Mouse (Mus musculus): ENCODE results near the gene Sh3kbp1. TPM values are rescaled to one million over a fixed set of nuclear protein-coding genes. Genes with fewer than 3 reads are reported as not detected.

The Sh3kbp1 gene
- polyA plus RNA-seq, 1 experiment from 2014 or later: 23.2 TPM

- Histone ChIP-seq H3K9me3 (no peaks in the 10 kb centered on the region), H3K4me3 (no peak overlapping the region), H3K27ac (replicated peaks) (no peak overlapping the region), H3K36me3 (replicated peaks) (no peaks in the 10 kb centered on the region), H3K27me3 (replicated peaks; ENCODE audit: low read depth, poor library complexity, severe bottlenecking) (peaks cover 75% of the 10 kb centered on the region), H3K4me1 (no peaks in the 10 kb centered on the region)
- WGBS: 89% methylated on average over 3 of the region's 3 CpGs
- no peak for DNase-seq (ENCODE audit: low spot score)
Observed at GRCm38 (mm10) chrX:159731421-159731820, 104.3 kb downstream of the Sh3kbp1 start.

- WGBS: 82% methylated on average over 3 of the region's 3 CpGs
- H3K36me3 ChIP-seq (replicated peaks): no peaks in the 10 kb centered on the region
- no peak overlapping the region for H3K4me3 ChIP-seq
- no peak overlapping the region for H3K27ac ChIP-seq (replicated peaks)
- peaks cover 79% of the 10 kb centered on the region for H3K27me3 ChIP-seq (replicated peaks; ENCODE audit: low read depth, poor library complexity, severe bottlenecking)
- no peaks in the 10 kb centered on the region for H3K4me1 ChIP-seq
- H3K9me3 ChIP-seq: no peaks in the 10 kb centered on the region
- no peak for DNase-seq (ENCODE audit: low spot score)
Observed at GRCm38 (mm10) chrX:159732845-159733244, 105.8 kb downstream of the Sh3kbp1 start.

- no peak for DNase-seq (ENCODE audit: low spot score)
- 86% methylated on average over 2 of the region's 2 CpGs for WGBS
- Histone ChIP-seq H3K9me3 (no peaks in the 10 kb centered on the region), H3K4me3 (no peak overlapping the region), H3K36me3 (replicated peaks) (no peaks in the 10 kb centered on the region), H3K27ac (replicated peaks) (no peak overlapping the region), H3K27me3 (replicated peaks; ENCODE audit: low read depth, poor library complexity, severe bottlenecking) (peaks cover 83% of the 10 kb centered on the region), H3K4me1 (no peaks in the 10 kb centered on the region)
Observed at GRCm38 (mm10) chrX:159733948-159734347, 106.9 kb downstream of the Sh3kbp1 start.

- Histone ChIP-seq H3K27ac (replicated peaks) (no peak overlapping the region), H3K4me1 (no peaks in the 10 kb centered on the region), H3K36me3 (replicated peaks) (no peaks in the 10 kb centered on the region), H3K4me3 (no peak overlapping the region), H3K9me3 (no peaks in the 10 kb centered on the region), H3K27me3 (replicated peaks; ENCODE audit: low read depth, poor library complexity, severe bottlenecking) (peaks cover 82% of the 10 kb centered on the region)
- WGBS: 67% methylated on average over 6 of the region's 6 CpGs
- DNase-seq (ENCODE audit: low spot score): no peak
Observed at GRCm38 (mm10) chrX:159735513-159736099, 108.5 kb downstream of the Sh3kbp1 start.

- H3K27me3 ChIP-seq (replicated peaks; ENCODE audit: low read depth, poor library complexity, severe bottlenecking): peaks cover 81% of the 10 kb centered on the region
- WGBS: 88% methylated on average over 1 of the region's 1 CpGs
- no peaks in the 10 kb centered on the region for H3K4me1 ChIP-seq
- no peaks in the 10 kb centered on the region for H3K9me3 ChIP-seq
- no peak overlapping the region for H3K27ac ChIP-seq (replicated peaks)
- H3K4me3 ChIP-seq: no peak overlapping the region
- H3K36me3 ChIP-seq (replicated peaks): no peaks in the 10 kb centered on the region
- no peak for DNase-seq (ENCODE audit: low spot score)
Observed at GRCm38 (mm10) chrX:159737344-159737743, 110.3 kb downstream of the Sh3kbp1 start.

- Histone ChIP-seq H3K4me3 (no peak overlapping the region), H3K9me3 (no peaks in the 10 kb centered on the region), H3K27ac (replicated peaks) (no peak overlapping the region), H3K4me1 (no peaks in the 10 kb centered on the region), H3K27me3 (replicated peaks; ENCODE audit: low read depth, poor library complexity, severe bottlenecking) (peaks cover 82% of the 10 kb centered on the region), H3K36me3 (replicated peaks) (no peaks in the 10 kb centered on the region)
- DNase-seq (ENCODE audit: low spot score): no peak
- WGBS: 80% methylated on average over 5 of the region's 5 CpGs
Observed at GRCm38 (mm10) chrX:159744035-159744434, 117.0 kb downstream of the Sh3kbp1 start.

- peaks cover 78% of the 10 kb centered on the region for H3K27me3 ChIP-seq (replicated peaks; ENCODE audit: low read depth, poor library complexity, severe bottlenecking)
Observed at GRCm38 (mm10) chrX:159744620-159745019, 117.5 kb downstream of the Sh3kbp1 start.

GRCm38 (mm10) chrX:159751834-159752233, 124.8 kb downstream of the Sh3kbp1 start:
- Histone ChIP-seq H3K9me3 (no peaks in the 10 kb centered on the region), H3K4me3 (no peak overlapping the region), H3K27me3 (replicated peaks; ENCODE audit: low read depth, poor library complexity, severe bottlenecking) (peaks cover 63% of the 10 kb centered on the region), H3K36me3 (replicated peaks) (no peaks in the 10 kb centered on the region), H3K27ac (replicated peaks) (no peak overlapping the region), H3K4me1 (no peaks in the 10 kb centered on the region)
- WGBS: 94% methylated on average over 1 of the region's 1 CpGs
- DNase-seq (ENCODE audit: low spot score): peak; percentile 28

More at GRCm38 (mm10) chrX:159744620-159745019, 117.5 kb downstream of the Sh3kbp1 start:
- Histone ChIP-seq H3K4me3 (no peak overlapping the region), H3K9me3 (no peaks in the 10 kb centered on the region), H3K36me3 (replicated peaks) (no peaks in the 10 kb centered on the region), H3K27ac (replicated peaks) (no peak overlapping the region), H3K4me1 (no peaks in the 10 kb centered on the region)
- 52% methylated on average over 3 of the region's 3 CpGs for WGBS
- no peak for DNase-seq (ENCODE audit: low spot score)

- Histone ChIP-seq H3K27ac (replicated peaks) (no peak overlapping the region), H3K4me1 (no peaks in the 10 kb centered on the region), H3K27me3 (replicated peaks; ENCODE audit: low read depth, poor library complexity, severe bottlenecking) (peaks cover 61% of the 10 kb centered on the region), H3K9me3 (no peaks in the 10 kb centered on the region), H3K36me3 (replicated peaks) (no peaks in the 10 kb centered on the region), H3K4me3 (no peak overlapping the region)
- DNase-seq (ENCODE audit: low spot score): no peak
Observed at GRCm38 (mm10) chrX:159756261-159756660, 129.2 kb downstream of the Sh3kbp1 start.

- peaks cover 57% of the 10 kb centered on the region for H3K27me3 ChIP-seq (replicated peaks; ENCODE audit: low read depth, poor library complexity, severe bottlenecking)
- no peaks in the 10 kb centered on the region for H3K36me3 ChIP-seq (replicated peaks)
- no peak overlapping the region for H3K27ac ChIP-seq (replicated peaks)
- no peaks in the 10 kb centered on the region for H3K4me1 ChIP-seq
- 87% methylated on average over 7 of the region's 7 CpGs for WGBS
- no peaks in the 10 kb centered on the region for H3K9me3 ChIP-seq
- no peak for DNase-seq (ENCODE audit: low spot score)
- no peak overlapping the region for H3K4me3 ChIP-seq
Observed at GRCm38 (mm10) chrX:159756901-159757821, 130.1 kb downstream of the Sh3kbp1 start.

- H3K27me3 ChIP-seq (replicated peaks; ENCODE audit: low read depth, poor library complexity, severe bottlenecking): peaks cover 54% of the 10 kb centered on the region
- 78% methylated on average over 5 of the region's 5 CpGs for WGBS
Observed at GRCm38 (mm10) chrX:159757854-159758540, 130.9 kb downstream of the Sh3kbp1 start.

GRCm38 (mm10) chrX:159763801-159764200, 136.7 kb downstream of the Sh3kbp1 start:
- no peak for DNase-seq (ENCODE audit: low spot score)
- no peaks in the 10 kb centered on the region for H3K9me3 ChIP-seq
- no peaks in the 10 kb centered on the region for H3K36me3 ChIP-seq (replicated peaks)
- no peak overlapping the region for H3K27ac ChIP-seq (replicated peaks)
- 88% methylated on average over 3 of the region's 3 CpGs for WGBS
- H3K27me3 ChIP-seq (replicated peaks; ENCODE audit: low read depth, poor library complexity, severe bottlenecking): peaks cover 65% of the 10 kb centered on the region
- H3K4me3 ChIP-seq: no peak overlapping the region
- H3K4me1 ChIP-seq: peaks cover 7% of the 10 kb centered on the region; the same call in 1 of the 2 replicates

More at GRCm38 (mm10) chrX:159757854-159758540, 130.9 kb downstream of the Sh3kbp1 start:
- Histone ChIP-seq H3K9me3 (no peaks in the 10 kb centered on the region), H3K4me3 (no peak overlapping the region), H3K36me3 (replicated peaks) (no peaks in the 10 kb centered on the region), H3K27ac (replicated peaks) (no peak overlapping the region), H3K4me1 (no peaks in the 10 kb centered on the region)
- DNase-seq (ENCODE audit: low spot score): no peak
